8 mouse cellular contexts compared by ENCODE assay signal in the genomic region with DNA sequence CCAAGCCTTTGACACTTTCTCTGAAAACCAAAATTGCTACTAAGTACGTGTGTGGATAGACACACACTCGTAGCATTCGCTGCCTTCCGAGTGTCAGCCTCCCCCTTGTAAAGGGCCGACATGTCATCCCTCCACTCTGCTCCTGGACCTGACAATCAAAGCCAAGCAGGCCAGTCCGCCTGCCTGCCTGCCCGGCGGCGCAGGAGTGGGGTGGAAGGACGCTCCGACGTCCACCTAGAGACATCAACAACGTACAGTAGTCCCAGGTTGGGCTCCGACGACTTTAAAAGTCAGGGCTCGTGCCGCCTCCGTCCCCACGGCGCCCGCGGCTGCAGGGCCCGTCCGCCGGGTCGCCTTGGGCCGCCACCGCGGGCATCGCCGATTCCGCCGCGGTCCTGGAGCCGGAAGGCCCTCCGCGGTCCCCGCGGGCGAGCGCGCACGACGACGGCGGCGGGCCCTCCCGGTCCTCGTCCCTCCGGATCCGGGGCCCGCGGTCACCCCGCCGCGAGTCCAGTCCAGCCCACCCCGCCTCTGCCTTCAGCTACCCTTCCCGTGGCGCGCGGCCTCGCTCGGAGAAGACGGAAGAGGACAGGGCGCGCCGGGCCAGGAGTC. TPM values are rescaled to one million over a fixed set of nuclear protein-coding genes. Genes with fewer than 3 reads are reported as not detected.
DNase-seq lines count a peak whose midpoint lies in the region; ATAC-seq and TF ChIP-seq lines count a peak whose summit lies in the region.

No protein-coding gene starts in this region.

- peaks cover 12% of the 10 kb centered on the region for H3K4me1 ChIP-seq in testis, adult 2 months (ENCODE audit: control insufficient read depth, insufficient read depth, low read length)
- H3K4me1 ChIP-seq in kidney, embryonic 14.5 days (ENCODE audit: control insufficient read depth, insufficient read depth, low read length), result peaks cover 7% of the 10 kb centered on the region; the same call in 1 of the 2 replicates
- H3K4me1 ChIP-seq in liver, embryonic 16.5 days (ENCODE audit: control insufficient read depth, low read depth, low read length), result peaks cover 34% of the 10 kb centered on the region
- peaks cover 8% of the 10 kb centered on the region for H3K4me1 ChIP-seq in olfactory bulb, adult 2 months (ENCODE audit: control insufficient read depth, insufficient read depth, low read length)

- DNase-seq in testis, postnatal 10 days (ENCODE audit: low spot score), result no peak
- peak; percentile 77 for DNase-seq in brain, embryonic 14.5 days (ENCODE audit: low read depth)
- DNase-seq in frontal cortex, postnatal 25 days (ENCODE audit: low spot score in 2 of 2), result peak; percentile 9 to 26

- no peak for TF ChIP-seq CTCF in testis, adult 2 months (IDR thresholded peaks at IDR 0.05; ENCODE audit: control insufficient read depth, insufficient read depth, insufficient replicate concordance, low read depth, low read length)
- TF ChIP-seq CTCF in brain, embryonic 14.5 days (IDR thresholded peaks at IDR 0.05; ENCODE audit: borderline replicate concordance, extremely low read depth, insufficient read depth, insufficient read length), result no peak
- TF ChIP-seq CTCF in olfactory bulb, adult 2 months (IDR thresholded peaks at IDR 0.05; ENCODE audit: insufficient read depth, low read depth, low read length), result no peak

- H3K4me3 ChIP-seq in testis, adult 2 months (ENCODE audit: control insufficient read depth, low read depth, low read length), result peak overlapping the region; percentile 95
- H3K4me3 ChIP-seq in kidney, embryonic 14.5 days (ENCODE audit: low read length), result peak overlapping the region; percentile 96
- peak overlapping the region; percentile 95 for H3K4me3 ChIP-seq in liver, embryonic 16.5 days (ENCODE audit: low read depth, low read length)
- H3K4me3 ChIP-seq in olfactory bulb, adult 2 months (ENCODE audit: insufficient read depth, low read depth, low read length), result peak overlapping the region; percentile 91

- under 1% methylated on average over 46 of the region's 67 CpGs for WGBS in kidney, embryonic 14.5 days
- WGBS in liver, embryonic 16.5 days (ENCODE audit: insufficient replicate concordance), result under 1% methylated on average over 63 of the region's 67 CpGs
- WGBS in olfactory bulb, adult 2 months, result under 1% methylated on average over 67 of the region's 67 CpGs

- ATAC-seq in kidney, embryonic 14.5 days (ENCODE audit: low FRiP score, low TSS enrichment), result peak; percentile 26; the same call in 1 of the 2 replicates
- ATAC-seq in liver, embryonic 16.5 days (ENCODE audit: low read depth), result peak; percentile 5
- ATAC-seq in inflammation-experienced regulatory T-cells, adult 6 months, result no peak

- peak overlapping the region; percentile 100 for H3K27ac ChIP-seq in testis, adult 2 months (ENCODE audit: control insufficient read depth, insufficient read depth, low read depth, low read length)
- H3K27ac ChIP-seq in kidney, embryonic 14.5 days (ENCODE audit: low read depth, low read length), result peak overlapping the region; percentile 100
- peak overlapping the region; percentile 99 for H3K27ac ChIP-seq in liver, embryonic 16.5 days (ENCODE audit: low read length)
- H3K27ac ChIP-seq in olfactory bulb, adult 2 months (ENCODE audit: insufficient read depth, low read depth, low read length), result peak overlapping the region; percentile 94

- H3K27me3 ChIP-seq in testis, adult 2 months (ENCODE audit: control insufficient read depth, insufficient read depth, low read length), result no peaks in the 10 kb centered on the region
- H3K27me3 ChIP-seq in kidney, embryonic 14.5 days (ENCODE audit: control insufficient read depth, insufficient read depth, low read length), result no peaks in the 10 kb centered on the region
- no peaks in the 10 kb centered on the region for H3K27me3 ChIP-seq in liver, embryonic 16.5 days (ENCODE audit: control insufficient read depth, insufficient read depth, low read depth, low read length)

- peak overlapping the region; percentile 75 for H3K4me2 ChIP-seq in kidney, embryonic 14.5 days (replicated peaks; ENCODE audit: low read depth, low read length)
- H3K4me2 ChIP-seq in liver, embryonic 16.5 days (ENCODE audit: low read depth, low read length), result peak overlapping the region; percentile 99

- no peaks in the 10 kb centered on the region for H3K36me3 ChIP-seq in testis, adult 2 months (ENCODE audit: control insufficient read depth, insufficient read depth, low read length)
- peaks cover 9% of the 10 kb centered on the region; the same call in 1 of the 2 replicates for H3K36me3 ChIP-seq in kidney, embryonic 14.5 days (ENCODE audit: control insufficient read depth, insufficient read depth, low read length)
- peaks cover 6% of the 10 kb centered on the region; the same call in 1 of the 2 replicates for H3K36me3 ChIP-seq in liver, embryonic 16.5 days (ENCODE audit: control insufficient read depth, insufficient read depth)

- peak; percentile 59; the same call in 1 of the 2 replicates for TF ChIP-seq POLR2A in testis, adult 2 months (IDR thresholded peaks at IDR 0.05; ENCODE audit: control insufficient read depth, low read depth, low read length)
- no peak for TF ChIP-seq POLR2A in brain, embryonic 14.5 days (IDR thresholded peaks at IDR 0.05; ENCODE audit: borderline replicate concordance, extremely low read depth, insufficient read depth, insufficient read length, poor library complexity, severe bottlenecking)
- TF ChIP-seq POLR2A in olfactory bulb, adult 2 months (IDR thresholded peaks at IDR 0.05; ENCODE audit: insufficient read depth, low read depth, low read length), result no peak

- peak overlapping the region; percentile 99 for H3K9ac ChIP-seq in kidney, embryonic 14.5 days (ENCODE audit: low read depth, low read length)
- H3K9ac ChIP-seq in liver, embryonic 16.5 days (ENCODE audit: low read depth, low read length), result peak overlapping the region; percentile 98

- peaks cover 3% of the 10 kb centered on the region for H3K9me3 ChIP-seq in kidney, embryonic 14.5 days (ENCODE audit: control insufficient read depth, low read length)
- no peaks in the 10 kb centered on the region for H3K9me3 ChIP-seq in liver, embryonic 16.5 days (replicated peaks; ENCODE audit: control insufficient read depth, low read length)

RNA-seq across cellular contexts. Expression of a gene that starts 2.5 kb away (rescaled TPM):
- 71.5 and 83.6 TPM in 2 replicates for polyA plus RNA-seq in testis, adult 2 months (2012; rRNA removed)
- 34.8 and 44.2 TPM in 2 replicates for polyA plus RNA-seq in brain, embryonic 14.5 days (2012; rRNA removed)
- 33.2 and 36.0 TPM in 2 replicates for polyA plus RNA-seq in kidney, embryonic 14.5 days (2014; fragmentation: Nextera tagmentation; extraction: Ambion mirVana)
- 7.4 and 7.9 TPM in 2 replicates for polyA plus RNA-seq in liver, embryonic 16.5 days (2015; fragmentation: Nextera tagmentation; extraction: Ambion mirVana)
- polyA plus RNA-seq in olfactory bulb, adult 2 months (2012; ENCODE audit: insufficient read depth, insufficient read length, low replicate concordance, missing spikeins), result 35.6 TPM in 1 of 2 replicates, not detected in the other
- 10 to 100 TPM; 13.7 to 21.7 (median 17.0) TPM for polyA plus RNA-seq in inflammation-experienced regulatory T-cells, adult 6 months (2017; shearing (Covaris generic))
